Mouse (Mus musculus) limb, embryonic 10.5 days (tissue): ENCODE results near the gene Kcnq2. TPM values are rescaled to one million over a fixed set of nuclear protein-coding genes. Genes with fewer than 3 reads are reported as not detected.

Experiments
- DNase-seq: peaks from one replicate; pipeline ENCODE4 v3.0.0-alpha.2; 2017; ENCODE audit warnings: low spot score
- H3K27ac ChIP-seq: fragments of 300-500 bp; sonication (generic); 2 replicates; pipeline ENCODE4 v1.5.1; 2016; ENCODE audit warnings: mild to moderate bottlenecking
- H3K27me3 ChIP-seq: fragments of 300-500 bp; sonication (generic); 2 replicates; pipeline ENCODE4 v1.6.1; 2016; ENCODE audit warnings: low read depth, mild to moderate bottlenecking; ENCODE audit not compliant: poor library complexity, severe bottlenecking
- H3K36me3 ChIP-seq: fragments of 300-500 bp; sonication (generic); 2 replicates; pipeline ENCODE4 v1.6.1; 2016; ENCODE audit warnings: mild to moderate bottlenecking, moderate library complexity
- H3K4me1 ChIP-seq: fragments of 300-500 bp; sonication (generic); 2 replicates; pipeline ENCODE4 v1.6.1; 2016
- H3K4me3 ChIP-seq: fragments of 300-500 bp; sonication (generic); 2 replicates; pipeline ENCODE4 v1.5.1; 2016; ENCODE audit warnings: mild to moderate bottlenecking, moderate library complexity
- H3K9me3 ChIP-seq: fragments of 300-500 bp; sonication (generic); replicated peaks from 2 replicates; pipeline ENCODE4 v1.6.1; 2016; ENCODE audit warnings: mild to moderate bottlenecking
- WGBS: fragments of 180-500 bp; shearing (Covaris S2); methylation state at CpG from one replicate; pipeline ENCODE4 v1.1.7; 2016; 5-methylcytosine and 5-hydroxymethylcytosine counted together
- polyA plus RNA-seq: library from polyadenylated mRNA; unstranded; fragments of >200 nt; fragmentation: Nextera tagmentation; extraction: Ambion mirVana; gene quantifications from 2 replicates; pipeline ENCODE4 v1.2.1, GENCODE M21; 2016

Gene Kcnq2
- polyA plus RNA-seq, 1 experiment from 2014 or later, result 0.20 TPM

DNA sequence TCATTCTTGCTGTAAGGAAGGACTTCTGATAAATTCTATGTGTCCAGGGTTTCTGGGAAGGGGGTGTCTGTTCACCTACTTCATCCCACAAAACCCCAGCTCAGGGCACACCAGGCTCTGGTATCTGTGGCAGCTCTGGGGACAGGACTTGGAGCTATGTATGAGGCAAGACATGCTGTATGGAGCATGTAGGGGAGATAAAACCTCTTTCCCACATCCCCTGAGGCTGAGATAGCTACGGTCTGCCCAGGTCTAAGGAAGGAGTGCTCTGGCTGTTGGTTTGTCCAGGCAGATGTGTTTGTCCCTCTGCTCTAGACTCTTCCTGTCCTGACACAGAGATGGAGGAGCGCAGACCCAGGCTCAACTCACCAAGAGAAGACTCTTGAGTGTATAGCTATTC lies 56.2 kb downstream of the Kcnq2 start:
- H3K27me3 ChIP-seq, result no peaks in the 10 kb centered on the region
- H3K4me3 ChIP-seq, result no peak overlapping the region
- H3K27ac ChIP-seq, result no peak overlapping the region
- no peaks in the 10 kb centered on the region for H3K4me1 ChIP-seq
- H3K9me3 ChIP-seq, result no peaks in the 10 kb centered on the region
- DNase-seq, result no peak
- H3K36me3 ChIP-seq, result no peaks in the 10 kb centered on the region
- WGBS, result 84% methylated on average over 2 of the region's 2 CpGs

DNA sequence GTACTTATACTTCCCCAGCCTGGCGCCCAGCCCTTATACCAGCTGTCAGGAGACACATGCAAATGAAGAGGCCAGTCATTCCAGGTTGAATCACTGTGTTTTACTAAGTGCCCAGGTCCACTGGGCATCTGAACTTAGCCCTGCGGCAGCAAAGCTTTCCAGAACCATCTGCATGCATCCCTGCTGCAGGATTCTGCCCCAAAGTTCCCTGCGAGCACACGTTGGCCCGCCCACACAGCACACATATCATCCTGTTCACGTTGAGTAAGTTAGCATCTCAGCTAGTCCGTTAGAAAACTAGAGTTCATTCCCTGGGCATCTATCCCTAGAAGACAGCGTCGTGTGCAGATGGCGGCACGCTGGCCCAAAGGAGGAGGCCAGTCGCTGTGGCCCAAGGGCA lies 59.6 kb downstream of the Kcnq2 start:
- no peaks in the 10 kb centered on the region for H3K36me3 ChIP-seq
- H3K4me3 ChIP-seq, result no peak overlapping the region
- 86% methylated on average over 12 of the region's 12 CpGs for WGBS
- DNase-seq, result no peak
- H3K27ac ChIP-seq, result no peak overlapping the region
- no peaks in the 10 kb centered on the region for H3K9me3 ChIP-seq
- no peaks in the 10 kb centered on the region for H3K4me1 ChIP-seq
- H3K27me3 ChIP-seq, result no peaks in the 10 kb centered on the region

DNA sequence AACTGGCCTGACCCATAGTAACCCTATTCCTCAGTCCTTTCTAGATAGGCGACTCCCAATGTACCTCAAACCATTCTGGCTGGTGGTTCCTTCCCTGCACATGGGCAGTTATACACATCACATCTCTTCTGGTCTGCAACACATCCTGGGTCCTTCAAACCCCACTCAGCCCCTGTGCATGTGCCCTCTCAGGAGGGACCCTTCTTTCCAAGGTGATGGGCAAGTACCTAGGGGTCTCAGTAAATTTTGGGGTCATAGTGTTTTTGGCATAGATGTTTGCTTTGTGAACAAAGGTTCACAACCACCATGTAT lies 62.7 kb downstream of the Kcnq2 start:
- Histone ChIP-seq H3K27ac (no peak overlapping the region), H3K27me3 (no peaks in the 10 kb centered on the region), H3K36me3 (no peaks in the 10 kb centered on the region), H3K4me3 (no peak overlapping the region), H3K9me3 (no peaks in the 10 kb centered on the region), H3K4me1 (no peaks in the 10 kb centered on the region)
- DNase-seq, result no peak
- 7% methylated on average over 1 of the region's 1 CpGs for WGBS

GRCm38 (mm10) chr2:181071706-181072402 lies 63.2 kb downstream of the Kcnq2 start:
- Histone ChIP-seq H3K36me3 (no peaks in the 10 kb centered on the region), H3K4me3 (no peak overlapping the region), H3K27me3 (no peaks in the 10 kb centered on the region), H3K27ac (no peak overlapping the region), H3K9me3 (no peaks in the 10 kb centered on the region), H3K4me1 (no peaks in the 10 kb centered on the region)
- 61% methylated on average over 7 of the region's 7 CpGs for WGBS
- peak; percentile 90 for DNase-seq

- no peaks in the 10 kb centered on the region for H3K27me3 ChIP-seq
- WGBS, result 62% methylated on average over 7 of the region's 7 CpGs
- no peak overlapping the region for H3K4me3 ChIP-seq
These were observed 65.0 kb downstream of the Kcnq2 start for GRCm38 (mm10) chr2:181070136-181070535.

GRCm38 (mm10) chr2:181068499-181068898 lies 66.6 kb downstream of the Kcnq2 start:
- no peaks in the 10 kb centered on the region for H3K36me3 ChIP-seq
- H3K4me3 ChIP-seq, result no peak overlapping the region
- H3K9me3 ChIP-seq, result no peaks in the 10 kb centered on the region
- 74% methylated on average over 5 of the region's 5 CpGs for WGBS
- no peaks in the 10 kb centered on the region for H3K27me3 ChIP-seq
- no peaks in the 10 kb centered on the region for H3K4me1 ChIP-seq
- H3K27ac ChIP-seq, result no peak overlapping the region
- no peak for DNase-seq

More at GRCm38 (mm10) chr2:181070136-181070535, 65.0 kb downstream of the Kcnq2 start:
- Histone ChIP-seq H3K4me1 (no peaks in the 10 kb centered on the region), H3K36me3 (no peaks in the 10 kb centered on the region), H3K27ac (no peak overlapping the region), H3K9me3 (no peaks in the 10 kb centered on the region)
- no peak for DNase-seq

DNA sequence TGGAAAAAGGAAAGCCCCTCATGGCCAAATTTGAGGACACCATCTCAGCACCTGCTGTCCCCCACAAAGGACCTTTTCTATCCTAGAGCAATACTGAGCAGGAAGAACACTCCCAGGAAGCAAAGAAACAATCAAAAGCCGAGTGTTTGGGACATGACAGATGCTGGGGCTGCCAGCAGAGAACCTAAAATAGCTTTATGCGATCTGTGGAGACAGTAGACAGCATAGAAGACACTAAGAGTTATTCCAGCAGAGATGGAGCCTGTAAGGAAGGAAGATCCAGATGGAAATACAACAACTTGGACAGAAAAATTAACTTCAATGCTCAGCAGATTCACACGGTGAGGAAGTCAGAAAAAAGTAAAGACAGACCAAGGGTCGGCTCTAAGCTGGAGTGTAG lies 69.3 kb downstream of the Kcnq2 start:
- Histone ChIP-seq H3K4me3 (no peak overlapping the region), H3K27ac (no peak overlapping the region)
- 71% methylated on average over 4 of the region's 4 CpGs for WGBS

GRCm38 (mm10) chr2:181060127-181060526 lies 75.0 kb downstream of the Kcnq2 start:
- no peaks in the 10 kb centered on the region for H3K27me3 ChIP-seq
- DNase-seq, result peak; percentile 86
- 24% methylated on average over 5 of the region's 5 CpGs for WGBS

More for the DNA sequence above, 69.3 kb downstream of the Kcnq2 start:
- Histone ChIP-seq H3K9me3 (no peaks in the 10 kb centered on the region), H3K4me1 (no peaks in the 10 kb centered on the region), H3K36me3 (no peaks in the 10 kb centered on the region), H3K27me3 (no peaks in the 10 kb centered on the region)
- DNase-seq, result no peak

DNA sequence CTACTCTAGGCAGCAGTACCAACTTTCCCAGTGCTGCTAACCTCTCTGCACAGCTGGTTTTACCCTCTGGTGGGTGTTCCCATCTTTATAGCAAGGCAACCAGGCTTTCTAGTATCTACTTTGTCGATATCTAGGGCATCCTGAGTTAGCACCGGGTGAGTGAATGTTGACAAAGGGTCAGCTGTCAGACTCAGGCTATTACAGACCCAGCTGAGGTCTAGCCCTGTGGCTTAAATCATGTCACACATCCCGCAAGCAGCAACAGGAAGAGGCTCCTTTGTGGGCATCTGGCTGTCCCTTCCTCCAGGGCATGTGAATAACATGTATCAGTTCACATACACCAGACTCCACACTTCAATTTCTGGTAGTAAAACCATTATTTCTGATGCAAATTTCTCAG lies 76.9 kb downstream of the Kcnq2 start:
- no peak overlapping the region for H3K27ac ChIP-seq
- H3K36me3 ChIP-seq, result no peaks in the 10 kb centered on the region
- H3K4me3 ChIP-seq, result no peak overlapping the region
- DNase-seq, result no peak
- peaks cover 4% of the 10 kb centered on the region; the same call in 1 of the 2 replicates for H3K27me3 ChIP-seq
- H3K4me1 ChIP-seq, result peaks cover 20% of the 10 kb centered on the region
- H3K9me3 ChIP-seq, result no peaks in the 10 kb centered on the region
- 34% methylated on average over 3 of the region's 3 CpGs for WGBS

More at GRCm38 (mm10) chr2:181060127-181060526, 75.0 kb downstream of the Kcnq2 start:
- Histone ChIP-seq H3K36me3 (no peaks in the 10 kb centered on the region), H3K9me3 (no peaks in the 10 kb centered on the region), H3K4me3 (no peak overlapping the region), H3K4me1 (peaks cover 20% of the 10 kb centered on the region), H3K27ac (no peak overlapping the region)

- Histone ChIP-seq H3K27me3 (peaks cover 4% of the 10 kb centered on the region; the same call in 1 of the 2 replicates), H3K36me3 (no peaks in the 10 kb centered on the region), H3K4me1 (peaks cover 20% of the 10 kb centered on the region), H3K27ac (no peak overlapping the region), H3K4me3 (no peak overlapping the region), H3K9me3 (no peaks in the 10 kb centered on the region)
- peak; percentile 47 for DNase-seq
- WGBS, result 36% methylated on average over 8 of the region's 8 CpGs
These were observed 77.8 kb downstream of the Kcnq2 start for GRCm38 (mm10) chr2:181057341-181057740.

DNA sequence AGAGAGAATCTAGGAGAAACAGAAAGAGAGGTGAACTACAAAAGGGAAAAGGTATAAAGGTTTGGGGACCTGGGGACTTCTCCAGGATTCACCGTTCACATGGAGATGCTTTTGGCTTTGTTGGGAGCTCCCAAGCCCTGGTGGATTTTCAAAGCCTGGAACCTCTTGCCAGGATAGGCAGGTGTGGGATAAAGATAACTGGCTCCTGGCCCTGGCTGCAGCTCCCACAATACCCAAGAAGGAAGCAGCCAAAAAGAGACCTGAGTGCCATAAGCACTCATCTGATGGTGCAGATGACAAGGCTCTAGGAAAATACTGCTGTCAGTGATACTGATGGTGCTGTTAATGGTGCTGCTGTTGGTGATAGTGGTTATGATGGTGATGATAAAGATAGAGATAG lies 82.9 kb downstream of the Kcnq2 start:
- WGBS, result 81% methylated on average over 1 of the region's 1 CpGs
- Histone ChIP-seq H3K36me3 (no peaks in the 10 kb centered on the region), H3K27ac (no peak overlapping the region), H3K4me3 (no peak overlapping the region), H3K27me3 (peaks cover 14% of the 10 kb centered on the region), H3K4me1 (peaks cover 10% of the 10 kb centered on the region), H3K9me3 (no peaks in the 10 kb centered on the region)
- no peak for DNase-seq

- Histone ChIP-seq H3K27ac (no peak overlapping the region), H3K9me3 (no peaks in the 10 kb centered on the region), H3K4me1 (peaks cover 9% of the 10 kb centered on the region), H3K4me3 (no peak overlapping the region), H3K27me3 (peaks cover 10% of the 10 kb centered on the region; the same call in 1 of the 2 replicates), H3K36me3 (no peaks in the 10 kb centered on the region)
- WGBS, result 86% methylated on average over 9 of the region's 9 CpGs
- no peak for DNase-seq
These were observed 86.1 kb downstream of the Kcnq2 start for GRCm38 (mm10) chr2:181048986-181049385.

DNA sequence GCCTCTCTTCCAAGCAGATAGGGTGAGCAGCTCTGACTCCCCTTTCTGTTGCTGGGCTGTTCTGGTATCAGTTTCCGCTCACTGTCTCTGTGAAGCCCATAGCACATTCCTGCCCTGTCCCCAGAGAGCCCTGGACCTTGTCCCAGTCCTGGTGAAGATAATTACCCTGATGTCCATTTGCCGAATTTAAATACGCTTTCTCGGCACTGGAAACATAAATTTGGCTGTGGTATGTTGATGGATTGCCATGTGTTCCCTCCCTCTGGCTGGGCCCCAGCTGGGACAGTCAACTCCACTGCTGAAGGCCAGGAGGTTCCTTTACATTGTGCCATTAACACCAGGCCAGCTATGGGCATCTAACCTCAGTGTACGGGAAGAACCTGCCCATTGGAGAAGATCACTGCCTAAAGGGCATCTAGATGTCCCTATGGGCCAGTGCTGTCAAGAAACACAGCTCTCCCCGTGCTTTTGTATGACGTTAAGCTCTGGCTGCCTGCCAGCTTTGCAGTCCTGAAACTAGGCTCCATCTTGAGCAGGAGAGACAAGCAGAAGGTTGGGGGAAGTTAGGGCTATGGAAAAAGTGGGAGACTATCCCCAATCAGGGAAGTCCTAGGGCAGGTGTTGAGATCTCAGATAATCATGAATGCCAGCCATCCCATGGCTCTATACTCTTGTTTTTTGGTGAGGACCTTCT lies 86.7 kb downstream of the Kcnq2 start:
- no peaks in the 10 kb centered on the region for H3K36me3 ChIP-seq
- peaks cover 14% of the 10 kb centered on the region for H3K4me1 ChIP-seq
- DNase-seq, result no peak
- H3K27ac ChIP-seq, result no peak overlapping the region
- H3K9me3 ChIP-seq, result no peaks in the 10 kb centered on the region
- peaks cover 11% of the 10 kb centered on the region; the same call in 1 of the 2 replicates for H3K27me3 ChIP-seq
- H3K4me3 ChIP-seq, result no peak overlapping the region
- WGBS, result 72% methylated on average over 7 of the region's 7 CpGs
